ENCODE assay signal across 8 mouse cellular contexts in the genomic region with DNA sequence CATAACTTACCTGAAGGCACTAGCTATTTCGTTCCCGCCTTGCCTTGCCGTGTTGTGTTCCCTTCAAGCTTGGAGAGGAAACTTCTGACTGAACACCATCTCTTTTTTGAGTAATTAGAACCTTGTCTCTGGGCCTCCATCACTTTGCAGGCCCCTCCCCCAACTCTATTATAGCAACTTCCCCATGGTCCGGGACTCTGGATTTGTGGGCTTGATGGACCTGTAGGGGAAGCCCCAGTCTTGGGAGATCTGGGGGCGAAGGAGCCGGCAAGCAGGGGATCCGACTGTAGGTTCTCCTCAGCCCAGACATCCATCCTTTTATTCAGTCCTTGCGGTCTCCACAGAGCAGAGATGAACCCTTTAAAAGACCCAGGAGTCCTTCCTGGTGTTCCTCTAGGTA. TPM values are rescaled to one million over a fixed set of nuclear protein-coding genes. Genes with fewer than 3 reads are reported as not detected.
A peak's percentile ranks its signal among the peaks of the same experiment; 100 is the strongest.
DNase-seq lines count a peak whose midpoint lies in the region; ATAC-seq lines count a peak whose summit lies in the region.

No protein-coding gene starts in this region.

- H3K4me2 ChIP-seq in lung, embryonic 16.5 days (ENCODE audit: low read depth, low read length), result peak overlapping the region; percentile 78
- peak overlapping the region; percentile 85 for H3K4me2 ChIP-seq in forebrain, embryonic 12.5 days
- peak overlapping the region; percentile 88 for H3K4me2 ChIP-seq in limb, embryonic 15.5 days
- peak overlapping the region; percentile 89 for H3K4me2 ChIP-seq in stomach, embryonic 15.5 days

- H3K4me1 ChIP-seq in lung, embryonic 16.5 days (replicated peaks; ENCODE audit: control insufficient read depth, insufficient read depth, low read length), result peaks cover 33% of the 10 kb centered on the region
- peaks cover 15% of the 10 kb centered on the region for H3K4me1 ChIP-seq in forebrain, embryonic 12.5 days
- H3K4me1 ChIP-seq in limb, embryonic 15.5 days, result peaks cover 45% of the 10 kb centered on the region
- H3K4me1 ChIP-seq in stomach, embryonic 15.5 days, result peaks cover 28% of the 10 kb centered on the region

- no peak for ATAC-seq in lung, embryonic 16.5 days (ENCODE audit: low read depth)
- no peak for ATAC-seq in forebrain, embryonic 12.5 days (ENCODE audit: low FRiP score)
- no peak for ATAC-seq in limb, embryonic 15.5 days (ENCODE audit: insufficient number of reproducible peaks, low FRiP score, low TSS enrichment, low read depth)
- ATAC-seq in stomach, embryonic 15.5 days (ENCODE audit: insufficient read depth, low FRiP score, low read depth), result no peak
- no peak for ATAC-seq in cerebellum, adult (ENCODE audit: insufficient number of reproducible peaks, low FRiP score, low TSS enrichment)

- DNase-seq in lung, postnatal 4 days, result no peak
- no peak for DNase-seq in urinary bladder, postnatal 4 days (ENCODE audit: low spot score in 2 of 2)
- no peak for DNase-seq in right cerebral cortex, postnatal 14 days

- WGBS in lung, embryonic 16.5 days, result 50% methylated on average over 8 of the region's 8 CpGs
- 38% methylated on average over 8 of the region's 8 CpGs for WGBS in forebrain, embryonic 12.5 days
- 36% methylated on average over 8 of the region's 8 CpGs for WGBS in limb, embryonic 15.5 days
- 40% methylated on average over 8 of the region's 8 CpGs for WGBS in stomach, embryonic 15.5 days

- H3K9me3 ChIP-seq in lung, embryonic 16.5 days (ENCODE audit: control insufficient read depth, low read length), result no peaks in the 10 kb centered on the region
- no peaks in the 10 kb centered on the region for H3K9me3 ChIP-seq in forebrain, embryonic 12.5 days
- H3K9me3 ChIP-seq in limb, embryonic 15.5 days, result no peaks in the 10 kb centered on the region
- no peaks in the 10 kb centered on the region for H3K9me3 ChIP-seq in stomach, embryonic 15.5 days

- no peaks in the 10 kb centered on the region for H3K27me3 ChIP-seq in lung, embryonic 16.5 days (ENCODE audit: control insufficient read depth, insufficient read depth, low read depth, low read length)
- H3K27me3 ChIP-seq in forebrain, embryonic 12.5 days, result peaks cover 46% of the 10 kb centered on the region
- H3K27me3 ChIP-seq in limb, embryonic 15.5 days, result peaks cover 16% of the 10 kb centered on the region; the same call in 1 of the 2 replicates
- no peaks in the 10 kb centered on the region for H3K27me3 ChIP-seq in stomach, embryonic 15.5 days (replicated peaks)

- no peaks in the 10 kb centered on the region for H3K36me3 ChIP-seq in lung, embryonic 16.5 days (ENCODE audit: control insufficient read depth, insufficient read depth, low read length)
- H3K36me3 ChIP-seq in forebrain, embryonic 12.5 days (replicated peaks), result no peaks in the 10 kb centered on the region
- H3K36me3 ChIP-seq in limb, embryonic 15.5 days, result no peaks in the 10 kb centered on the region
- H3K36me3 ChIP-seq in stomach, embryonic 15.5 days, result no peaks in the 10 kb centered on the region

- H3K9ac ChIP-seq in lung, embryonic 16.5 days (ENCODE audit: low read length), result peak overlapping the region; percentile 71
- 0 out of 2 replicates have a peak overlapping the region, but pooled peaks have one; percentile 59 for H3K9ac ChIP-seq in forebrain, embryonic 12.5 days
- peak overlapping the region; percentile 44; the same call in 1 of the 2 replicates for H3K9ac ChIP-seq in limb, embryonic 15.5 days
- H3K9ac ChIP-seq in stomach, embryonic 15.5 days, result no peak overlapping the region

- peak overlapping the region; percentile 73 for H3K4me3 ChIP-seq in lung, embryonic 16.5 days (ENCODE audit: low read length)
- H3K4me3 ChIP-seq in forebrain, embryonic 12.5 days (replicated peaks), result peak overlapping the region; percentile 55
- peak overlapping the region; percentile 66 for H3K4me3 ChIP-seq in limb, embryonic 15.5 days
- peak overlapping the region; percentile 57 for H3K4me3 ChIP-seq in stomach, embryonic 15.5 days (replicated peaks)

- no peak overlapping the region for H3K27ac ChIP-seq in lung, embryonic 16.5 days (ENCODE audit: low read length)
- H3K27ac ChIP-seq in forebrain, embryonic 12.5 days, result no peak overlapping the region
- H3K27ac ChIP-seq in limb, embryonic 15.5 days, result peak overlapping the region; percentile 19; the same call in 1 of the 2 replicates
- no peak overlapping the region for H3K27ac ChIP-seq in stomach, embryonic 15.5 days

RNA-seq across cellular contexts. Expression of a gene that starts 0.8 kb away (rescaled TPM):
- polyA plus RNA-seq in lung, embryonic 16.5 days (2015; fragmentation: Nextera tagmentation; extraction: Ambion mirVana), result 241 and 277 TPM in 2 replicates
- 27.2 and 32.7 TPM in 2 replicates for polyA plus RNA-seq in forebrain, embryonic 12.5 days (2016; fragmentation: Nextera tagmentation; extraction: Ambion mirVana)
- 288 and 360 TPM in 2 replicates for polyA plus RNA-seq in limb, embryonic 15.5 days (2015; fragmentation: Nextera tagmentation; extraction: Ambion mirVana)
- polyA plus RNA-seq in stomach, embryonic 15.5 days (2015; fragmentation: Nextera tagmentation; extraction: Ambion mirVana), result 233 and 253 TPM in 2 replicates

RNA-seq across cellular contexts. Expression of a gene that starts 56.0 kb away (rescaled TPM):
- 349 and 387 TPM in 2 replicates for polyA plus RNA-seq in lung, embryonic 16.5 days (2015; fragmentation: Nextera tagmentation; extraction: Ambion mirVana)
- polyA plus RNA-seq in forebrain, embryonic 12.5 days (2016; fragmentation: Nextera tagmentation; extraction: Ambion mirVana), result 355 and 396 TPM in 2 replicates
- 341 and 342 TPM in 2 replicates for polyA plus RNA-seq in limb, embryonic 15.5 days (2015; fragmentation: Nextera tagmentation; extraction: Ambion mirVana)
- polyA plus RNA-seq in stomach, embryonic 15.5 days (2015; fragmentation: Nextera tagmentation; extraction: Ambion mirVana), result 283 and 304 TPM in 2 replicates
